Mouse (Mus musculus) embryo, embryonic 10 days (tissue): ENCODE measurements around the gene Gm33543.

Experiments
- DNase-seq: peaks from one replicate; pipeline ENCODE4 v3.0.0-alpha.2; 2015; ENCODE audit warnings: low spot score

Gene Gm33543

GRCm38 (mm10) chr10:95778622-95779021, 64.1 kb downstream of the Gm33543 start:
- DNase-seq: no peak

- no peak for DNase-seq
Observed at GRCm38 (mm10) chr10:95777701-95778320, 64.9 kb downstream of the Gm33543 start.

- no peak for DNase-seq
Observed at GRCm38 (mm10) chr10:95777071-95777470, 65.7 kb downstream of the Gm33543 start.

GRCm38 (mm10) chr10:95774856-95775255, 67.9 kb downstream of the Gm33543 start:
- no peak for DNase-seq

- no peak for DNase-seq
Observed at GRCm38 (mm10) chr10:95774001-95774628, 68.6 kb downstream of the Gm33543 start.
